Mouse (Mus musculus): Measurements from ENCODE around the gene Eya2.
A peak's percentile ranks its signal among the peaks of the same experiment; 100 is the strongest.

Gene Eya2

GRCm38 (mm10) chr2:165593763-165594162, 1.1 kb upstream of the Eya2 start:
- no peak for DNase-seq (ENCODE audit: inconsistent age in 2 of 2, low spot score in 1 of 2)

- DNase-seq (ENCODE audit: inconsistent age in 2 of 2, low spot score in 1 of 2), result no peak
Observed at GRCm38 (mm10) chr2:165595676-165596070, 841 bp downstream of the Eya2 start.

GRCm38 (mm10) chr2:165596141-165596540, 1.3 kb downstream of the Eya2 start:
- DNase-seq (ENCODE audit: inconsistent age in 2 of 2, low spot score in 1 of 2), result no peak

GRCm38 (mm10) chr2:165597536-165597935, 2.7 kb downstream of the Eya2 start:
- DNase-seq (ENCODE audit: inconsistent age in 2 of 2, low spot score in 1 of 2), result no peak

GRCm38 (mm10) chr2:165598139-165598538, 3.3 kb downstream of the Eya2 start:
- DNase-seq (ENCODE audit: inconsistent age in 2 of 2, low spot score in 1 of 2), result no peak

- no peak for DNase-seq (ENCODE audit: inconsistent age in 2 of 2, low spot score in 1 of 2)
Observed at GRCm38 (mm10) chr2:165599566-165599965, 4.7 kb downstream of the Eya2 start.

- no peak for DNase-seq (ENCODE audit: inconsistent age in 2 of 2, low spot score in 1 of 2)
Observed at GRCm38 (mm10) chr2:165600926-165601325, 6.1 kb downstream of the Eya2 start.

GRCm38 (mm10) chr2:165601605-165602004, 6.8 kb downstream of the Eya2 start:
- DNase-seq (ENCODE audit: inconsistent age in 2 of 2, low spot score in 1 of 2), result no peak

- no peak for DNase-seq (ENCODE audit: inconsistent age in 2 of 2, low spot score in 1 of 2)
Observed at GRCm38 (mm10) chr2:165603775-165604174, 8.9 kb downstream of the Eya2 start.

GRCm38 (mm10) chr2:165611551-165612253, 16.9 kb downstream of the Eya2 start:
- no peak for DNase-seq (ENCODE audit: inconsistent age in 2 of 2, low spot score in 1 of 2)

- peak; percentile 35 to 37 for DNase-seq (ENCODE audit: inconsistent age in 2 of 2, low spot score in 1 of 2)
Observed at GRCm38 (mm10) chr2:165613741-165614339, 19.0 kb downstream of the Eya2 start.

GRCm38 (mm10) chr2:165621488-165621887, 26.7 kb downstream of the Eya2 start:
- DNase-seq (ENCODE audit: inconsistent age in 2 of 2, low spot score in 1 of 2), result no peak

GRCm38 (mm10) chr2:165622596-165622995, 27.8 kb downstream of the Eya2 start:
- no peak for DNase-seq (ENCODE audit: inconsistent age in 2 of 2, low spot score in 1 of 2)

GRCm38 (mm10) chr2:165626826-165627225, 32.0 kb downstream of the Eya2 start:
- DNase-seq (ENCODE audit: inconsistent age in 2 of 2, low spot score in 1 of 2), result no peak

GRCm38 (mm10) chr2:165627974-165628373, 33.1 kb downstream of the Eya2 start:
- DNase-seq (ENCODE audit: inconsistent age in 2 of 2, low spot score in 1 of 2), result no peak

- DNase-seq (ENCODE audit: inconsistent age in 2 of 2, low spot score in 1 of 2), result no peak
Observed at GRCm38 (mm10) chr2:165629900-165630299, 35.1 kb downstream of the Eya2 start.

GRCm38 (mm10) chr2:165633011-165633785, 38.4 kb downstream of the Eya2 start:
- peak in 1 of 2 experiments; percentile 41 for DNase-seq (ENCODE audit: inconsistent age in 2 of 2, low spot score in 1 of 2)

GRCm38 (mm10) chr2:165634481-165634880, 39.6 kb downstream of the Eya2 start:
- DNase-seq (ENCODE audit: inconsistent age in 2 of 2, low spot score in 1 of 2), result no peak

GRCm38 (mm10) chr2:165639075-165639755, 44.4 kb downstream of the Eya2 start:
- no peak for DNase-seq (ENCODE audit: inconsistent age in 2 of 2, low spot score in 1 of 2)

GRCm38 (mm10) chr2:165641909-165642505, 47.2 kb downstream of the Eya2 start:
- no peak for DNase-seq (ENCODE audit: inconsistent age in 2 of 2, low spot score in 1 of 2)

GRCm38 (mm10) chr2:165643596-165643995, 48.8 kb downstream of the Eya2 start:
- no peak for DNase-seq (ENCODE audit: inconsistent age in 2 of 2, low spot score in 1 of 2)

Data from adrenal gland, adult (tissue).